Mouse (Mus musculus): ENCODE results near the gene Nt5c1a.
"Not testable (repeated sequence)": the region's sequence is repeated elsewhere in the genome, so short reads cannot be mapped to it uniquely, and the experiment has no call there.

DNA sequence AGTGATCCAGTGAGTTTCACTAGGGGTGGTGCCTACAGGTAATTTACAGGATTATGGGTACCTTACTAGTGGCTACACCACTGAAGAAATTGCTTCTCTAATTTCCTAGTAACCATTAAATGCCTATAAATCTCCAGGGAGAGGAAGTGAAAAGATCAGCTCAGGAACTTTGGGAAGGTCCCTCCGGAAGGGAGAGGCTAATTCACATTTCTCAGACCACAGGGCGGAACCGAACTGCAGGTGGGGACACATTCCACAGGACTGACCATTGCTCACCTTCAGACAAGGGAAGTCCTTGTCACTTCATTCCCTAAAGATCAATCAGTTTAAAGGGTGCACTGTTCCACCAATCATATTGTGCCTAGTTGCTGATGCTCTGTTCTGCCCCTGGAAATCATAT, 40.1 kb upstream of the Nt5c1a start:
- not testable (repeated sequence) for TF ChIP-seq CTCF (IDR thresholded peaks at IDR 0.05; ENCODE audit: control insufficient read depth, insufficient read depth, insufficient read length); USF1 (IDR thresholded peaks at IDR 0.05; ENCODE audit: low read depth); FOSL1 (IDR thresholded peaks at IDR 0.05; ENCODE audit: insufficient read depth, low read length, poor library complexity, severe bottlenecking); MYOG (IDR thresholded peaks at IDR 0.05; ENCODE audit: control insufficient read depth, extremely low read depth, insufficient read length); CEBPB (IDR thresholded peaks at IDR 0.05; ENCODE audit: low read depth)
